Comparison of ENCODE assay signal across 8 mouse cellular contexts in the genomic region with DNA sequence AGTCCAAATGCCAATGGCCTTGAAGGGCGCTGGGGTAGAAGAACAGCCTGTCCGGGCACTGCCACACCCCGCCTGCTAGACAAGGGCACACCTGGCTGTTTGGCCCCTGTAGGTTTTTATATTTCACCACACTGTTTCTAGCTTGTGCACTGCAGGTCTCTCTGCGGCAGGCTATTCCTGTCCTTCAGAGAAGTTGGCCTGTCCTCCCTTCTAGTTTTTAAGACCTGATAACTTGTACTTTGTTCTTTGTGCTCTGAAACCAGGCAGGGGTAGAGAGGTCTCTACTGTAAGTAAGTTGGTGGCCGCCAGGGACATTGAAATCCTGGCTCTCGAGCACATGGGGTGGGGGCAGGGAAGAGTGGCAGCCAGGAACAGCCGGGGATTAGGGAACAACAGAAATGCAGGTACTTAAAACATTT. TPM values are rescaled to one million over a fixed set of nuclear protein-coding genes. Genes with fewer than 3 reads are reported as not detected.
DNase-seq lines count a peak whose midpoint lies in the region; ATAC-seq and TF ChIP-seq lines count a peak whose summit lies in the region.

No protein-coding gene starts in this region.

- H3K9ac ChIP-seq in embryonic facial prominence, embryonic 12.5 days: no peak overlapping the region
- peak overlapping the region; percentile 54 for H3K9ac ChIP-seq in hindbrain, embryonic 14.5 days
- peak overlapping the region; percentile 17 for H3K9ac ChIP-seq in liver, embryonic 11.5 days (ENCODE audit: low read depth, low read length)
- peak overlapping the region; percentile 61; the same call in 1 of the 2 replicates for H3K9ac ChIP-seq in neural tube, embryonic 13.5 days

- TF ChIP-seq CTCF in lung, adult 2 months (IDR thresholded peaks at IDR 0.05; ENCODE audit: insufficient read depth, low read length): no peak

- H3K36me3 ChIP-seq in embryonic facial prominence, embryonic 12.5 days: no peaks in the 10 kb centered on the region
- no peaks in the 10 kb centered on the region for H3K36me3 ChIP-seq in hindbrain, embryonic 14.5 days (replicated peaks; ENCODE audit: control insufficient read depth, insufficient read depth)
- no peaks in the 10 kb centered on the region for H3K36me3 ChIP-seq in liver, embryonic 11.5 days (ENCODE audit: control insufficient read depth, insufficient read depth, low read length)
- H3K36me3 ChIP-seq in neural tube, embryonic 13.5 days: no peaks in the 10 kb centered on the region

- 38% methylated on average over 7 of the region's 7 CpGs for WGBS in lung, adult 2 months
- WGBS in embryonic facial prominence, embryonic 12.5 days: 23% methylated on average over 7 of the region's 7 CpGs
- 18% methylated on average over 7 of the region's 7 CpGs for WGBS in hindbrain, embryonic 14.5 days
- WGBS in liver, embryonic 11.5 days: 25% methylated on average over 7 of the region's 7 CpGs
- 33% methylated on average over 7 of the region's 7 CpGs for WGBS in neural tube, embryonic 13.5 days

- peak overlapping the region; percentile 41 for H3K4me2 ChIP-seq in embryonic facial prominence, embryonic 12.5 days (replicated peaks)
- H3K4me2 ChIP-seq in hindbrain, embryonic 14.5 days (replicated peaks): peak overlapping the region; percentile 50
- peak overlapping the region; percentile 54 for H3K4me2 ChIP-seq in liver, embryonic 11.5 days
- H3K4me2 ChIP-seq in neural tube, embryonic 13.5 days: peak overlapping the region; percentile 52

- H3K27ac ChIP-seq in embryonic facial prominence, embryonic 12.5 days: peak overlapping the region; percentile 51; the same call in 1 of the 2 replicates
- peak overlapping the region; percentile 84 for H3K27ac ChIP-seq in hindbrain, embryonic 14.5 days
- H3K27ac ChIP-seq in liver, embryonic 11.5 days (ENCODE audit: low read depth, low read length): peak overlapping the region; percentile 63
- peak overlapping the region; percentile 54 for H3K27ac ChIP-seq in neural tube, embryonic 13.5 days (replicated peaks)

- peak; percentile 33 for DNase-seq in lung, adult 2 months
- no peak for DNase-seq in lung, adult 18-20 months
- peak; percentile 50 for DNase-seq in hindbrain, embryonic 14.5 days (ENCODE audit: low spot score)
- no peak for DNase-seq in liver, embryonic 11.5 days (ENCODE audit: low spot score)
- no peak for DNase-seq in T-cell, adult 2 months (ENCODE audit: low spot score)
- no peak for DNase-seq in cerebellum, adult 11-12 months

- ATAC-seq in embryonic facial prominence, embryonic 12.5 days (ENCODE audit: insufficient number of reproducible peaks, insufficient read depth, low FRiP score, low TSS enrichment): no peak
- peak; percentile 70; the same call in 1 of the 2 replicates for ATAC-seq in hindbrain, embryonic 14.5 days (ENCODE audit: low FRiP score)
- peak; percentile 76 for ATAC-seq in liver, embryonic 11.5 days (replicated peaks; ENCODE audit: low FRiP score)
- peak; percentile 61; the same call in 1 of the 2 replicates for ATAC-seq in neural tube, embryonic 13.5 days (ENCODE audit: low read depth)

- no peaks in the 10 kb centered on the region for H3K9me3 ChIP-seq in embryonic facial prominence, embryonic 12.5 days
- H3K9me3 ChIP-seq in hindbrain, embryonic 14.5 days (ENCODE audit: control insufficient read depth, low read length): no peaks in the 10 kb centered on the region
- no peaks in the 10 kb centered on the region for H3K9me3 ChIP-seq in liver, embryonic 11.5 days (ENCODE audit: control insufficient read depth, low read length)
- no peaks in the 10 kb centered on the region for H3K9me3 ChIP-seq in neural tube, embryonic 13.5 days

- H3K27me3 ChIP-seq in embryonic facial prominence, embryonic 12.5 days: no peaks in the 10 kb centered on the region
- no peaks in the 10 kb centered on the region for H3K27me3 ChIP-seq in hindbrain, embryonic 14.5 days (ENCODE audit: control insufficient read depth, insufficient read depth, low read length)
- H3K27me3 ChIP-seq in liver, embryonic 11.5 days (replicated peaks; ENCODE audit: control insufficient read depth, insufficient read depth, low read length): no peaks in the 10 kb centered on the region
- H3K27me3 ChIP-seq in neural tube, embryonic 13.5 days: no peaks in the 10 kb centered on the region

- TF ChIP-seq POLR2A in lung, adult 2 months (IDR thresholded peaks at IDR 0.05; ENCODE audit: borderline replicate concordance, extremely low read depth, low read depth, low read length): no peak

- H3K4me3 ChIP-seq in lung, adult 2 months (replicated peaks; ENCODE audit: extremely low read depth, low read depth, low read length): no peak overlapping the region
- no peak overlapping the region for H3K4me3 ChIP-seq in embryonic facial prominence, embryonic 12.5 days
- peak overlapping the region; percentile 23 for H3K4me3 ChIP-seq in hindbrain, embryonic 14.5 days (replicated peaks; ENCODE audit: low read length)
- 0 out of 2 replicates have a peak overlapping the region, but pooled peaks have one; percentile 14 for H3K4me3 ChIP-seq in liver, embryonic 11.5 days (ENCODE audit: low read depth, low read length)
- H3K4me3 ChIP-seq in neural tube, embryonic 13.5 days: peak overlapping the region; percentile 28; the same call in 1 of the 2 replicates

- H3K4me1 ChIP-seq in lung, adult 2 months (ENCODE audit: control insufficient read depth, insufficient read depth, low read length): peaks cover 4% of the 10 kb centered on the region
- peaks cover 22% of the 10 kb centered on the region for H3K4me1 ChIP-seq in embryonic facial prominence, embryonic 12.5 days
- H3K4me1 ChIP-seq in hindbrain, embryonic 14.5 days (replicated peaks; ENCODE audit: control insufficient read depth, insufficient read depth, low read length): peaks cover 16% of the 10 kb centered on the region; the same call in 1 of the 2 replicates
- peaks cover 13% of the 10 kb centered on the region for H3K4me1 ChIP-seq in liver, embryonic 11.5 days (replicated peaks; ENCODE audit: control insufficient read depth, insufficient read depth, low read length)
- peaks cover 23% of the 10 kb centered on the region for H3K4me1 ChIP-seq in neural tube, embryonic 13.5 days (replicated peaks)

RNA-seq across cellular contexts. Expression of gene Zfp217, which starts 44.8 kb away (rescaled TPM):
- 13.7 and 19.8 TPM in 2 replicates for polyA plus RNA-seq in lung, adult 2 months (2012; rRNA removed)
- 4.5 and 4.9 TPM in 2 replicates for polyA plus RNA-seq in embryonic facial prominence, embryonic 12.5 days (2016; fragmentation: Nextera tagmentation; extraction: Ambion mirVana)
- 0.98 and 1.5 TPM in 2 replicates for polyA plus RNA-seq in hindbrain, embryonic 14.5 days (2014; fragmentation: Nextera tagmentation; extraction: Ambion mirVana)
- 5.1 and 5.4 TPM in 2 replicates for polyA plus RNA-seq in liver, embryonic 11.5 days (2014; fragmentation: Nextera tagmentation; extraction: Ambion mirVana)
- 1.3 and 2.0 TPM in 2 replicates for polyA plus RNA-seq in neural tube, embryonic 13.5 days (2015; fragmentation: Nextera tagmentation; extraction: Ambion mirVana)

Comparison
In these comparisons a context has a peak if more than half of its experiments do, and no peak if none do; other contexts are left out.
1. DNase-seq: peak in lung, adult 2 months (single experiment) and hindbrain, embryonic 14.5 days (single experiment); none in lung, adult 18-20 months (0 of 2), liver, embryonic 11.5 days (single experiment), T-cell, adult 2 months (single experiment) and cerebellum, adult 11-12 months (single experiment).
2. H3K4me3 ChIP-seq: peak in hindbrain, embryonic 14.5 days (single experiment), liver, embryonic 11.5 days (single experiment) and neural tube, embryonic 13.5 days (single experiment); none in lung, adult 2 months (single experiment) and embryonic facial prominence, embryonic 12.5 days (single experiment).
3. Peak in every context shown above with its lines, with median percentiles within 50 percentile points of each other: H3K27ac ChIP-seq and H3K4me2 ChIP-seq.